Mouse (Mus musculus): ENCODE data around the gene Fstl1.

DNA sequence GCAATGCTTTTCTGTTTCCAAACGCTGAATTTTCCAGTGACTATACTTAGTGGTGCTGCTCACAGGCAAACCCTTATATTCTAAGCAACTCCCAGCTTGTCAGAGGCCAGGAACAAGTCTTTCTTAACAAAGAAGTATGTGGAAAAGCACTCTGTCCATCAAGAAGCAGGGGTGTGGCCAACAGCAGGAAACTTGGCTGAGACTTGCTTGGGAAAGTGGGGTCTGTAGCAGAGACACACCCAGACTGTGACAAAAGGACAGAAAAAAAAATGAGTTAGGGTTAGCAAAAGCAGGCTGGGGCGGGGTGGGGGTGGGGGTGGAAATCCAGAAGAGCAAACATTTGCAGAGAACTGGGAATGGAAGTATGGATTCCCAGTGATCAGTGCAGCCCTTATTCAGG, 23.8 kb upstream of the Fstl1 start:
- TF ChIP-seq POLR2A (IDR thresholded peaks at IDR 0.05; ENCODE audit: borderline replicate concordance, control insufficient read depth, low read depth, low read length) = no peak
- TF ChIP-seq CTCF (IDR thresholded peaks at IDR 0.05; ENCODE audit: control insufficient read depth, insufficient read depth, low read length) = no peak
